Mouse (Mus musculus) testis, adult 2 months (tissue): Measurements from ENCODE around the gene Tns4.

Experiments used
- CTCF ChIP-seq: fragments of 200-500 bp; IDR thresholded peaks from 2 replicates; pipeline ENCODE4 v1.5.1; 2012; ENCODE audit warnings: low read depth, mild to moderate bottlenecking, inconsistent platforms, low read length, moderate library complexity; ENCODE audit not compliant: control insufficient read depth, insufficient read depth, insufficient replicate concordance
- POLR2A ChIP-seq: fragments of 200-500 bp; IDR thresholded peaks from 2 replicates; pipeline ENCODE4 v1.6.1; 2012; ENCODE audit warnings: low read depth, mild to moderate bottlenecking, inconsistent platforms, low read length, moderate library complexity; ENCODE audit not compliant: control insufficient read depth

- TF ChIP-seq CTCF, result no peak
- no peak for TF ChIP-seq POLR2A
These were observed 44.8 kb downstream of the Tns4 start for GRCm38 (mm10) chr11:99044306-99044705.
